Mouse (Mus musculus): Measurements from ENCODE around the gene Snx29. TPM values are rescaled to one million over a fixed set of nuclear protein-coding genes. Genes with fewer than 3 reads are reported as not detected.

Gene Snx29
- polyA plus RNA-seq, 1 experiment from 2014 or later: 13.2 TPM

DNA sequence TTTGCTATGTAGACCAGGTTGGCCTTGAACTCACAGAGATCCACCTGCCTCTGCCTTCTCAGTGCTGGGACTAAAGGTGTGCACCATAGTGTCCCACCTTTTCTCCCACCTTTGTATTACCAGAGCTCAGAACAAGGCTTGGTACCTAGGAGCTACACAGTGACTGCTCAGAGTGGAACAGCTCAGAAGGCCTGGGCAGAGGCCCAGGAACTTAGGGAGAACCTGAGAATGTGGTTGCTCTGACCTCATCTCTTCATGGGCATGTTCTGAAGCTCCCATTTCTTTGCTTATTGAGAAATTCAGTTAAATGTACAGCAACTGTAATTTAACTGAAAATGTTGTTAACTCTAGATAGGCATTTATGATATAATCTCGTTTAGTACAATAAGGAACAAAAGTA lies 44.1 kb downstream of the Snx29 start:
- no peak for ATAC-seq (ENCODE audit: insufficient number of reproducible peaks, low FRiP score, low TSS enrichment, low read depth)
- H3K27ac ChIP-seq: no peak overlapping the region

DNA sequence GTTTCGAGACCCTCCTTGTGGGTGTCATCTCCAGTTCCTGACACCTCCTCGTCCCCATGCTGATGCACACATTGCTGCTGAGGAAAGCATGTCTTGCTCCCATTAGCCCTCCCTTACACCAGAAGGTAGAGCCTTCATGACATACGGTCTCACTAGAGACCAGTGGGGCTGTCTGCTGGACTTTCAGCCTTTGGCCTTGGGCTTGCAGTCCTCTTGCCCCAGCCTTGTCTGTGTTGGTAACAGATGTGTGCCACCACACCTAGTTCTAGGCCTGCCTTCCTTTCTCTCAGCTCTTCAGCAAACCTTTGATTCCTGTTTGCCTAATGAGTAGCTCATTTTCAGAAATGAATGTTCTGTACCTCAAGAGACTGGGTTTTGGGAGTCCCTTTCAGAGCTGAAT lies 45.7 kb downstream of the Snx29 start:
- Histone ChIP-seq H3K9ac (no peak overlapping the region), H3K4me2 (no peak overlapping the region), H3K27ac (no peak overlapping the region), H3K9me3 (no peaks in the 10 kb centered on the region), H3K27me3 (no peaks in the 10 kb centered on the region), H3K36me3 (0 out of 2 replicates have a peak, but pooled peaks cover 3% of the 10 kb centered on the region), H3K4me1 (peaks cover 10% of the 10 kb centered on the region; the same call in 1 of the 2 replicates), H3K4me3 (no peak overlapping the region)
- 81% methylated on average over 3 of the region's 3 CpGs for WGBS
- ATAC-seq (ENCODE audit: insufficient number of reproducible peaks, low FRiP score, low TSS enrichment, low read depth): no peak

More for the DNA sequence above, 44.1 kb downstream of the Snx29 start:
- H3K9me3 ChIP-seq: no peaks in the 10 kb centered on the region
- H3K36me3 ChIP-seq: 0 out of 2 replicates have a peak, but pooled peaks cover 3% of the 10 kb centered on the region
- H3K4me2 ChIP-seq: no peak overlapping the region
- no peak overlapping the region for H3K4me3 ChIP-seq
- no peaks in the 10 kb centered on the region for H3K27me3 ChIP-seq
- peaks cover 10% of the 10 kb centered on the region; the same call in 1 of the 2 replicates for H3K4me1 ChIP-seq
- H3K9ac ChIP-seq: no peak overlapping the region
- WGBS: 71% methylated on average over 1 of the region's 1 CpGs

DNA sequence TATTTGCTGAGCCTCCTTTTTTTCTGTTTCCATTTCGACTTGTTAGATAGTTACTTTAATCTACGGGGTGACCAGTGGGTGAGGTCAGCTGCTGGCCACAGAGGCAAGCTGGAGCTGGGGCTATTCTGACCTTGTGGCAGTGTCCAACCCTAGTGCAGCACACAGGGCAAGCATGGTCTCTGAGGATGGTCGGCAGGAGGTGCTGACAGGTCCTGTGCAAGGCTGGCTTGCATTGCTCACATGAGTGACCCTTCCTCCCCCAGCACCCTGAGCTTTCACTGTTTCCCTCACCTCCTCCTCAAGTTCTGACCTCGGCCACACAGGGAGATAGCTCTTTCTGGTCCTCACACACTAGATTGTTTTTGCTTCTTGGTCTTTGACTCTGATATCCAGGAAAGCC lies 46.5 kb downstream of the Snx29 start:
- Histone ChIP-seq H3K36me3 (0 out of 2 replicates have a peak, but pooled peaks cover 3% of the 10 kb centered on the region), H3K9me3 (no peaks in the 10 kb centered on the region), H3K27me3 (no peaks in the 10 kb centered on the region), H3K4me1 (peaks cover 10% of the 10 kb centered on the region; the same call in 1 of the 2 replicates), H3K9ac (no peak overlapping the region), H3K4me3 (no peak overlapping the region), H3K4me2 (no peak overlapping the region), H3K27ac (no peak overlapping the region)
- ATAC-seq (ENCODE audit: insufficient number of reproducible peaks, low FRiP score, low TSS enrichment, low read depth): no peak
- WGBS: 67% methylated on average over 4 of the region's 4 CpGs

DNA sequence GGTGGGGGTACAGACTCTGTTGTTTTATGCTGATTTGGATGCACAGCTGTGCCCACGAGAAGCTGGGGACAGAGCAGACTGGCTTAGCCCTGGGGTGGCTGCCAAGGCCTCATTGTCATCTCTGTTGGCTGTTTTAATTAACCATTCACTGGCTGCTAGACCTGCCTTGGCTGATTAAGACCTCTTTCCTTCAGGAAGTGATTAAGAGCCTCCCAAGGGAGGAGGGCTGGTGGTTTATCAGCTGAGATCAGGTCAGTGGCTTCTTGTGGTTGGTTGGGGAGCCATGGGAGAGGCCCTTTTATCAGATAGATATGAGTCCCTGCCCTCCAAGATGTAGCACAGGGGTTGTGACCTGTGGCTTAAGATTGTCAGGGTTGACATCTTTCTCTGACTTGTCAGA lies 46.9 kb downstream of the Snx29 start:
- Histone ChIP-seq H3K27ac (no peak overlapping the region), H3K4me3 (no peak overlapping the region), H3K4me1 (peaks cover 10% of the 10 kb centered on the region; the same call in 1 of the 2 replicates), H3K9me3 (no peaks in the 10 kb centered on the region), H3K4me2 (no peak overlapping the region), H3K36me3 (0 out of 2 replicates have a peak, but pooled peaks cover 3% of the 10 kb centered on the region), H3K27me3 (no peaks in the 10 kb centered on the region), H3K9ac (no peak overlapping the region)
- no peak for ATAC-seq (ENCODE audit: insufficient number of reproducible peaks, low FRiP score, low TSS enrichment, low read depth)
- WGBS: 7% methylated on average over 1 of the region's 1 CpGs

- H3K4me2 ChIP-seq: no peak overlapping the region
- H3K27ac ChIP-seq: no peak overlapping the region
- H3K9ac ChIP-seq: no peak overlapping the region
- H3K9me3 ChIP-seq: no peaks in the 10 kb centered on the region
- H3K36me3 ChIP-seq: 0 out of 2 replicates have a peak, but pooled peaks cover 3% of the 10 kb centered on the region
- no peak overlapping the region for H3K4me3 ChIP-seq
- peaks cover 10% of the 10 kb centered on the region; the same call in 1 of the 2 replicates for H3K4me1 ChIP-seq
- no peak for ATAC-seq (ENCODE audit: insufficient number of reproducible peaks, low FRiP score, low TSS enrichment, low read depth)
- no peaks in the 10 kb centered on the region for H3K27me3 ChIP-seq
- WGBS: 63% methylated on average over 7 of the region's 7 CpGs
Measured at GRCm38 (mm10) chr16:11370132-11370544, 47.4 kb downstream of the Snx29 start.

- no peaks in the 10 kb centered on the region for H3K36me3 ChIP-seq
- no peaks in the 10 kb centered on the region for H3K27me3 ChIP-seq
- ATAC-seq (ENCODE audit: insufficient number of reproducible peaks, low FRiP score, low TSS enrichment, low read depth): peak; percentile 7; the same call in 1 of the 2 replicates
- H3K4me3 ChIP-seq: no peak overlapping the region
- no peak overlapping the region for H3K4me2 ChIP-seq
- H3K27ac ChIP-seq: no peak overlapping the region; the same call in 1 of the 2 replicates
- peaks cover 19% of the 10 kb centered on the region; the same call in 1 of the 2 replicates for H3K4me1 ChIP-seq
- H3K9me3 ChIP-seq: no peaks in the 10 kb centered on the region
- 23% methylated on average over 3 of the region's 3 CpGs for WGBS
- no peak overlapping the region for H3K9ac ChIP-seq
Measured at GRCm38 (mm10) chr16:11379264-11379663, 56.6 kb downstream of the Snx29 start.

DNA sequence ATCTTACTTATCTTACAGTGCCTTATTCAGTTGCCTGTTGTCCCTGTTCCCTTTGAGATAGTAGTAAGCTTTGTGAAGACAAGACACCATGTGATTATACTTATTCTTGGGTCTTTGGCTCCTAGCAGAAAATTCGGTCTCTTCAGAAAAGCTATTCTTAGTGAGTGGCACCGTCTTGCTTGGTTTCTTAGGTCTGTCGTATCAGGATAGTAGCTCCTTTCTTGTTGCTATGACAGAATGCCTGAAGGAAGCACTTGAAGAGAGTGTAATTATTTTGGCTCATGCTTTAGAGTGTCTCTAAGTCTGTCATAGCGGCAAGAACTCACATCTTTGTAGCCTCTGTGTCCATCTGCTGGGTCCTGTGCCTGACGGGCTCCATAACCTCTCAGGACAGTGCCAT lies 57.3 kb downstream of the Snx29 start:
- Histone ChIP-seq H3K4me3 (no peak overlapping the region), H3K9ac (no peak overlapping the region), H3K27ac (no peak overlapping the region), H3K27me3 (no peaks in the 10 kb centered on the region), H3K4me1 (peaks cover 27% of the 10 kb centered on the region), H3K9me3 (no peaks in the 10 kb centered on the region), H3K4me2 (no peak overlapping the region), H3K36me3 (no peaks in the 10 kb centered on the region)
- 80% methylated on average over 5 of the region's 5 CpGs for WGBS
- no peak for ATAC-seq (ENCODE audit: insufficient number of reproducible peaks, low FRiP score, low TSS enrichment, low read depth)

GRCm38 (mm10) chr16:11380871-11381270 lies 58.2 kb downstream of the Snx29 start:
- 62% methylated on average over 8 of the region's 8 CpGs for WGBS

GRCm38 (mm10) chr16:11384361-11384760 lies 61.7 kb downstream of the Snx29 start:
- Histone ChIP-seq H3K4me2 (no peak overlapping the region), H3K4me1 (peaks cover 24% of the 10 kb centered on the region), H3K4me3 (no peak overlapping the region), H3K27me3 (no peaks in the 10 kb centered on the region), H3K27ac (no peak overlapping the region), H3K9ac (no peak overlapping the region), H3K9me3 (no peaks in the 10 kb centered on the region), H3K36me3 (no peaks in the 10 kb centered on the region)
- WGBS: 38% methylated on average over 5 of the region's 5 CpGs
- no peak; the same call in 1 of the 2 replicates for ATAC-seq (ENCODE audit: insufficient number of reproducible peaks, low FRiP score, low TSS enrichment, low read depth)

More at GRCm38 (mm10) chr16:11380871-11381270, 58.2 kb downstream of the Snx29 start:
- H3K4me3 ChIP-seq: no peak overlapping the region
- no peak overlapping the region for H3K27ac ChIP-seq
- H3K36me3 ChIP-seq: no peaks in the 10 kb centered on the region
- H3K4me1 ChIP-seq: peaks cover 31% of the 10 kb centered on the region
- no peaks in the 10 kb centered on the region for H3K27me3 ChIP-seq
- ATAC-seq (ENCODE audit: insufficient number of reproducible peaks, low FRiP score, low TSS enrichment, low read depth): no peak
- no peak overlapping the region for H3K4me2 ChIP-seq
- H3K9ac ChIP-seq: no peak overlapping the region
- H3K9me3 ChIP-seq: no peaks in the 10 kb centered on the region

DNA sequence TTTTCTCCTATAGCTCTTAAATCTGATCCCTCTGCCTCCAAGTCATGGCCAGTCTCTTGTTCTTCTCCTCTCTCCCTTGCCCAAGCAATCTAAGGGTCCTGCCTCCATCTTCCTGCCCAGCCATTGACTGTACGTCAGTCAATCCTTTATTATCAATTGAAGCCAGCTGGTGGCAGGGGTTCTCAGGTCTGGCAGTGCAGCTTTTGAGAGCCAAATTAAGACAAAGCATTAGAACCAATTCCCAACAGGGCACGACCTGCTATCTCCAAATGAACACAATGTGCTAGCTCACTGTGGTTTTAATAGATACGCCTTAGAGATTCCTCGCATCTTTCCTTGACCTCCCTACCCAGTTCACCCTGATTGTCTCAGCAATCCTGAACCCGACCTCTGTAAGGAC lies 62.4 kb downstream of the Snx29 start:
- no peaks in the 10 kb centered on the region for H3K9me3 ChIP-seq
- no peaks in the 10 kb centered on the region for H3K36me3 ChIP-seq
- no peak for ATAC-seq (ENCODE audit: insufficient number of reproducible peaks, low FRiP score, low TSS enrichment, low read depth)
- H3K4me3 ChIP-seq: no peak overlapping the region
- H3K27ac ChIP-seq: no peak overlapping the region
- H3K9ac ChIP-seq: no peak overlapping the region
- H3K4me1 ChIP-seq: peaks cover 19% of the 10 kb centered on the region
- 72% methylated on average over 5 of the region's 5 CpGs for WGBS
- no peak overlapping the region for H3K4me2 ChIP-seq
- H3K27me3 ChIP-seq: no peaks in the 10 kb centered on the region

GRCm38 (mm10) chr16:11385798-11386197 lies 63.1 kb downstream of the Snx29 start:
- 73% methylated on average over 5 of the region's 5 CpGs for WGBS
- no peak for ATAC-seq (ENCODE audit: insufficient number of reproducible peaks, low FRiP score, low TSS enrichment, low read depth)

GRCm38 (mm10) chr16:11386221-11386620 lies 63.5 kb downstream of the Snx29 start:
- H3K4me1 ChIP-seq: peaks cover 12% of the 10 kb centered on the region
- ATAC-seq (ENCODE audit: insufficient number of reproducible peaks, low FRiP score, low TSS enrichment, low read depth): no peak

More at GRCm38 (mm10) chr16:11385798-11386197, 63.1 kb downstream of the Snx29 start:
- no peak overlapping the region for H3K4me2 ChIP-seq
- H3K9ac ChIP-seq: no peak overlapping the region
- H3K36me3 ChIP-seq: no peaks in the 10 kb centered on the region
- no peak overlapping the region for H3K27ac ChIP-seq
- peaks cover 14% of the 10 kb centered on the region for H3K4me1 ChIP-seq
- no peaks in the 10 kb centered on the region for H3K27me3 ChIP-seq
- no peaks in the 10 kb centered on the region for H3K9me3 ChIP-seq
- H3K4me3 ChIP-seq: no peak overlapping the region

GRCm38 (mm10) chr16:11388085-11388484 lies 65.4 kb downstream of the Snx29 start:
- H3K36me3 ChIP-seq: no peaks in the 10 kb centered on the region
- no peak overlapping the region for H3K4me2 ChIP-seq
- no peak for ATAC-seq (ENCODE audit: insufficient number of reproducible peaks, low FRiP score, low TSS enrichment, low read depth)
- WGBS: 74% methylated on average over 2 of the region's 2 CpGs
- no peak overlapping the region for H3K9ac ChIP-seq
- peaks cover 12% of the 10 kb centered on the region for H3K4me1 ChIP-seq
- H3K4me3 ChIP-seq: no peak overlapping the region
- H3K9me3 ChIP-seq: no peaks in the 10 kb centered on the region
- H3K27me3 ChIP-seq: no peaks in the 10 kb centered on the region
- H3K27ac ChIP-seq: no peak overlapping the region

More at GRCm38 (mm10) chr16:11386221-11386620, 63.5 kb downstream of the Snx29 start:
- H3K4me2 ChIP-seq: no peak overlapping the region
- H3K27ac ChIP-seq: no peak overlapping the region
- H3K9ac ChIP-seq: no peak overlapping the region
- H3K27me3 ChIP-seq: no peaks in the 10 kb centered on the region
- no peaks in the 10 kb centered on the region for H3K9me3 ChIP-seq
- H3K36me3 ChIP-seq: no peaks in the 10 kb centered on the region
- H3K4me3 ChIP-seq: no peak overlapping the region

Data from limb, embryonic 15.5 days (tissue).